Mouse (Mus musculus) bone marrow, adult 2 months (tissue): ENCODE results near the gene Agpat4.

Experiments
- CTCF ChIP-seq: fragments of 200-500 bp; IDR thresholded peaks from 2 replicates; pipeline ENCODE4 v1.5.1; 2011; ENCODE audit warnings: low read length, control low read depth; ENCODE audit not compliant: control insufficient read depth, insufficient read depth
- POLR2A ChIP-seq: fragments of 200-500 bp; IDR thresholded peaks from 2 replicates; pipeline ENCODE4 v1.6.1; 2011; ENCODE audit warnings: low read depth, mild to moderate bottlenecking, control low read depth, low read length, borderline replicate concordance; ENCODE audit not compliant: control insufficient read depth

DNA sequence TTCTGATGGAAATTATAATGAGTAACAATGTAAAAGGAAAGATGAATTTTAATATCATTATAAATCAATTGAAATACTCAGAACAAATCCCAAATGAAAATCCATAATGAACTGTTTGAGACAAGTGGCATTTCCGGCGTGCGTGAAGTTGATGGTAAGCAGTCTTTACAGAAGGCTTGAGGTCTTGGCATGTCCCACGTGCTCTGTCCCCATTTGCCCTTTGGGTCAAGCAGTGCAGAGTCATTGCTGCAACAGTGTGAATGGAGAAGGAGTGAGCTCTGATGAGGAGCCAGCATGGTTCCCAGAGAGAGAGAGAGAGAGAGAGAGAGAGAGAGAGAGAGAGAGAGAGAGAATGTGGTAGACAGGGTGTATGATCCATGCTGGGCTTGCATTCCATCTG lies 37.4 kb downstream of the Agpat4 start:
- no peak for TF ChIP-seq CTCF
- TF ChIP-seq POLR2A = no peak
